Mouse (Mus musculus) intestine, postnatal 0 days (tissue): ENCODE data around the gene Tespa1. TPM values are rescaled to one million over a fixed set of nuclear protein-coding genes. Genes with fewer than 3 reads are reported as not detected.
"Not testable (repeated sequence)": the region's sequence is repeated elsewhere in the genome, so short reads cannot be mapped to it uniquely, and the experiment has no call there.

Experiments
- ATAC-seq: fragments of 200-750 bp; cut with Nextera tagmentation; 2 replicates; pipeline ENCODE4 v1.8.0; 2017; ENCODE audit warnings: mild to moderate bottlenecking, moderate TSS enrichment, moderate library complexity
- H3K27ac ChIP-seq: fragments of 300-500 bp; sonication (generic); 2 replicates; pipeline ENCODE4 v1.5.1; 2014; ENCODE audit warnings: mild to moderate bottlenecking, low read depth, low read length, moderate library complexity
- H3K27me3 ChIP-seq: fragments of 300-500 bp; sonication (generic); replicated peaks from 2 replicates; pipeline ENCODE4 v1.6.1; 2014; ENCODE audit warnings: low read length, mixed read lengths; ENCODE audit not compliant: control insufficient read depth, insufficient read depth
- H3K36me3 ChIP-seq: fragments of 300-500 bp; sonication (generic); 2 replicates; pipeline ENCODE4 v1.6.1; 2014; ENCODE audit warnings: mild to moderate bottlenecking, moderate library complexity; ENCODE audit not compliant: control insufficient read depth, insufficient read depth
- H3K4me1 ChIP-seq: fragments of 300-500 bp; sonication (generic); replicated peaks from 2 replicates; pipeline ENCODE4 v1.6.1; 2014; ENCODE audit warnings: antibody characterized with exemption, low read length, mixed read lengths; ENCODE audit not compliant: control insufficient read depth, insufficient read depth
- H3K4me2 ChIP-seq: fragments of 300-500 bp; sonication (generic); replicated peaks from 2 replicates; pipeline ENCODE4 v1.6.1; 2014; ENCODE audit warnings: low read depth, mild to moderate bottlenecking, moderate library complexity
- H3K4me3 ChIP-seq: fragments of 300-500 bp; sonication (generic); 2 replicates; pipeline ENCODE4 v1.5.1; 2014; ENCODE audit warnings: low read depth, low read length
- H3K9ac ChIP-seq: fragments of 300-500 bp; sonication (generic); 2 replicates; pipeline ENCODE4 v1.6.1; 2014; ENCODE audit warnings: mild to moderate bottlenecking, low read depth, low read length
- H3K9me3 ChIP-seq: fragments of 300-500 bp; sonication (generic); 2 replicates; pipeline ENCODE4 v1.6.1; 2016; ENCODE audit warnings: mixed run types; ENCODE audit not compliant: control insufficient read depth
- CTCF ChIP-seq: sonication (generic); IDR thresholded peaks from 2 replicates; pipeline ENCODE4 v1.5.1; 2016; ENCODE audit warnings: low read depth, mild to moderate bottlenecking, control low read depth, antibody characterized with exemption, moderate library complexity
- WGBS: fragments of 180-500 bp; shearing (Covaris S2); extraction: QIAGEN DNeasy Blood & Tissue Kit; methylation state at CpG from one replicate; pipeline ENCODE4 v1.1.7; 2014; 5-methylcytosine and 5-hydroxymethylcytosine counted together
- polyA plus RNA-seq: library from polyadenylated mRNA; unstranded; fragments of >200 nt; fragmentation: Nextera tagmentation; extraction: Ambion mirVana; gene quantifications from 2 replicates; pipeline ENCODE4 v1.2.1, GENCODE M21; 2015

The Tespa1 gene
- polyA plus RNA-seq, 1 experiment from 2014 or later = 0.64 TPM

DNA sequence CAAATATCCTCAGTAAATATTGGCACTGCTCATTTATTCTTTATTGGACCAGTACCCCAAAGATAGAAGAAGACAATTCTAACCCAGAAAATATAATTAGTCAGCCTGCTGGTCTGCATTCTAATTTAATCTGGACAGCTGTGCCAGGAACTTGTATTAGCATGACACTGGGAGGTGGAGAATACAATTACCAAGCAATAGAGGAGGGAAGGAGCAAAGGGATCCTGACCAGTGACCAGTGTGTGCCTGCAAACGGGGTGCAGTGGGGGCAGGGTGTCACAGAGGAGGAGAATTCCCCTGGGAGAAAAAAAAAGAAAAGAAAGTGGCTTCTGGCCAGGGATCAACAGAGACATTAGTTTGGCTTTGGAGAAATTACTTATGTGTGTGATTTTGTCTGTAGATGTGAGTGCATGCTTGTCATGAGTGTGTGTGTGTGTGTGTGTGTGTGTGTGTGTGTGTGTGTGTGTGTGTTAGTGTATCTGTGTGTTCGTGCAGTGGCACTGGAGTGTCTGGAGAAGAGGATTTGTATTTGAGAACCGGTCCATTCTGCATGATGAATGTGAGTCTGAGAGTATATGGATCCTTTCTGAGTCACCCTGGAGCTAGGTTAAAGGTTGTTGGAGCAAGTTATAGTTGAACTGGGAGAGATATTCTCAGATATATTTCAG lies 28.8 kb upstream of the Tespa1 start:
- no peak for ATAC-seq
- H3K4me3 ChIP-seq = no peak overlapping the region
- WGBS = 24% methylated on average over 3 of the region's 3 CpGs

DNA sequence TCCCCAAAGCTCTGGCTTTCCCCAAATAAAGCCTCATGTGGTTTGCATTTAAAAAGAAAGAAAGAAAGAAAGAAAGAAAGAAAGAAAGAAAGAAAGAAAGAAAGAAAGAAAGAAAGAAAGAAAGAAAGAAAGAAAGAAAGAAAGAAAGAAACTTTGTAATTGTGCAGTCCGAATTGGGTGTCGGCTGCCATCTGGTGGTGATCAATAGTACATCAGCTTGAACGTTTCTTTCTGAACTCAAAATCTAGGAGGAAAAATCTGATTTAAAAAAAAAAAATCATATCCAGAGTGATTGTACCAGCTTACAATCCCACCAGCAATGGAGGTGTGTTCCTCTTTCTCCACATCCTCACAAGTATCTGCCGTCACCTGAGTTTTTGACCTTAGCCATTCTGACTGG lies 23.9 kb upstream of the Tespa1 start:
- H3K4me3 ChIP-seq, H3K36me3 ChIP-seq, H3K27me3 ChIP-seq, H3K9me3 ChIP-seq, ATAC-seq, H3K4me1 ChIP-seq, H3K9ac ChIP-seq, H3K27ac ChIP-seq, H3K4me2 ChIP-seq: not testable (repeated sequence)
- 19% methylated on average over 4 of the region's 4 CpGs for WGBS
- peak; percentile 71 for TF ChIP-seq CTCF

More for the DNA sequence above, 28.8 kb upstream of the Tespa1 start:
- Histone ChIP-seq H3K9me3 (no peaks in the 10 kb centered on the region), H3K4me1 (no peaks in the 10 kb centered on the region), H3K27ac (no peak overlapping the region), H3K27me3 (no peaks in the 10 kb centered on the region), H3K36me3 (no peaks in the 10 kb centered on the region), H3K9ac (no peak overlapping the region), H3K4me2 (no peak overlapping the region)
- TF ChIP-seq CTCF = no peak

DNA sequence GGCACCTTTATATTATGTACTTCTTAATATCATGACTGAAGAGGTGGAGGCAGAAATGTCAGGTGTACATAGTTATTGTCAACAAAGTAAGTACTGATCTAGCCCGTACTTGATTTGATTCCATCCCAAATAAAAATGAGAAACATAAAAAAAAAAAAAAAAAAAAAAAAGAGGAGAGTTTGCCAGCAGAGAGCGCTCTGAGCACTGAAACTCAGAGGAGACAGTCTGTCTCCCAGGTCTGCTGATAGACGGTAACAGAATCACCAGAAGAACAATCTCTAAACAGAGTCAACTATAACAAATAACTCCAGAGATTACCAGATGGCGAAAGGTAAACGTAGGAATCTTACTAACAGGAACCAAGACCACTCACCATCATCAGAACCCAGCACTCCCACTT lies 18.5 kb upstream of the Tespa1 start:
- not testable (repeated sequence) for H3K27ac ChIP-seq, H3K4me1 ChIP-seq, H3K4me2 ChIP-seq, H3K4me3 ChIP-seq, H3K9me3 ChIP-seq, H3K9ac ChIP-seq, H3K36me3 ChIP-seq, H3K27me3 ChIP-seq, ATAC-seq
- 75% methylated on average over 3 of the region's 5 CpGs for WGBS

DNA sequence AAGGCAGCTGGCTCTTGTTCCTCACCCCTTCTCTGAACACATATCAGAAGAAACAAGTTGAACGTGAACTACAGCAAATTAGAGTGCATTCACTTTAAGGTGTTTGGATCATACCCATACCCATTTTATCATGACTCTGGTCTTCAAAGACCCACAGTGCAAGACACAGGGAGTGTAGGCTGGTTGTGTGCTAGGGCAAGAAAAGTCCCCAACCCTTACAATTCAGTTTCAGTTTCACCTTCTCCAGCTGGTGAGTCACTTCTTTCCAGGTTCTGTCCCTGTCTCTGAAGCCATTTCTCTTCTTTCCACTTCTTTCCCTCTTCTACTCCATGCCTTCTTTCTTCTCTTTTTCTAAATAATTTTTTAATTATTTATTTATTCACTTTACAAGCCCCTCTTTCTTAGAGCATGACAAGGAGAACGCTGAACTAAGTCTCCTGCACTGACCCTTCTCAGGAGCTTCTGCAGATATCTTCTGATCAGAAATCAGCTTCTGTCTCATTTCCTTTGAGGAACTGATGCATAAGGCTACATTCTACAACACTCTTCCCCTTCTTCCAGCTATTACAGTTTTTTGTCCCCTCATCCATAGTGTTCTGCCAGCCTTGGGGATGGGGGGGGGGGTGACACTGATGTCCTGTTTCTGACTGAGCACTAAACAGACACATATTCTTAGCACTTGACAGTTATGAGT lies 11.0 kb upstream of the Tespa1 start:
- Histone ChIP-seq H3K36me3 (no peaks in the 10 kb centered on the region), H3K4me1 (no peaks in the 10 kb centered on the region), H3K9me3 (no peaks in the 10 kb centered on the region), H3K4me3 (no peak overlapping the region), H3K27me3 (no peaks in the 10 kb centered on the region), H3K27ac (no peak overlapping the region), H3K4me2 (no peak overlapping the region), H3K9ac (no peak overlapping the region)
- WGBS = 87% methylated on average over 2 of the region's 2 CpGs
- ATAC-seq = no peak
- no peak for TF ChIP-seq CTCF

DNA sequence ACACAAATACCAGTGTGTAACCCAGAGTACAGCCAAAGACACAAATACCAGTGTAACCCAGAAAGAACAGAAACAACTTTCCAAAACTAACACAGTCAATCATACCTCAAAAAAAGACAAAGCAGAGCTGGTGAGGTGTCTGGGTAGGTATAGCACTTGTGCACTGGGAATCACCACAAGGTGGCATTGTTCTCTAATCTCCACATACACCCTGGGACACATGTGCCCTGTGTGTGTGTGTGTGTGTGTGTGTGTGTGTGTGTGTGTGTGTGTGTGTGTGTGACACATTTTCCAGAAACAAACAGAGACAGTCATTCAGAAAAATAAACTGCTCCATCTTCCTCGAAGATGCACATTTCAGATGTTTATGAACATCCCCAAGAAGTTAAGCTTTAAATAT lies 9.1 kb upstream of the Tespa1 start:
- Histone ChIP-seq H3K4me3 (no peak overlapping the region), H3K9me3 (no peaks in the 10 kb centered on the region), H3K36me3 (no peaks in the 10 kb centered on the region), H3K9ac (no peak overlapping the region), H3K27me3 (no peaks in the 10 kb centered on the region), H3K4me2 (no peak overlapping the region), H3K27ac (no peak overlapping the region), H3K4me1 (no peaks in the 10 kb centered on the region)
- TF ChIP-seq CTCF = peak; percentile 55
- WGBS = 44% methylated on average over 1 of the region's 1 CpGs
- ATAC-seq = no peak

DNA sequence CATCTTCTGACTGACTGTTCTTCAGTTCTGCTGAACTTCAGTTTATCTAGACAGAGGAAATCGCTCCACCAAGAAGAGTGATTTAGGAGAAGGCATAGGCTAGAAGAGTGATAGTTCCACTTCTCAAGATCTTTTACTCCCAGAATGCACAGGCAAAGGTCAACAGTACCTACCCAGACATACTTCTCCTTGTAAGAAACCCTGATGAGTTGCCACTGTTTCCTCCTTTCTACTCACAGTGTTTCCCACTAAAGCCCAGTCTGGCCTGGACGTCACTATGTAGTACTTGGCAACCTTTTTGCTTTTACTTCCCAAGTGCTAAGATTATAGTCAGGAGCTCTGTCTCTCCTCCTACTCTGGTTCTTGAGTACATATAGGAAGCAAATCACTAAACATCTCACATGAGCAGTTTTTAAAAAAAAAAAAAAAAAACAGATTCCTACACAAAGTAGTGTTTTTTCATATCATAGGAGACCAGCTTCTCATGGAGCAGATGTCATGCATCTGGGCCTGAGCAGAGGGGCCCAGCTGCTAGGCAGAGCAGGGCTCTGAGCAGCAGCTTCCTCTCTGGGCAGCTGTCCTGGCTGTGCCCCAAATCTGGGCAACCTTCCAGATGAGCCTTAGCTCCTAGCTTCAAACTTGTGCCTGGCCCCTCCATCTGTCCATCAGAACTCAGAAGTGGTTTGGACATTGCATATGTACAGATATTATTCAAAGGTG lies 8.4 kb upstream of the Tespa1 start:
- TF ChIP-seq CTCF = no peak
- no peak overlapping the region for H3K27ac ChIP-seq
- H3K36me3 ChIP-seq = no peaks in the 10 kb centered on the region
- H3K27me3 ChIP-seq = no peaks in the 10 kb centered on the region
- 53% methylated on average over 2 of the region's 2 CpGs for WGBS
- no peak overlapping the region for H3K4me2 ChIP-seq
- ATAC-seq = no peak
- H3K9ac ChIP-seq = no peak overlapping the region
- no peaks in the 10 kb centered on the region for H3K4me1 ChIP-seq
- H3K4me3 ChIP-seq = no peak overlapping the region
- no peaks in the 10 kb centered on the region for H3K9me3 ChIP-seq
